Comparison of ENCODE assay signal across 18 mouse cellular contexts in genomic region chr3:115495692-115496091, GRCm38 (mm10).
DNase-seq lines count a peak whose midpoint lies in the region; ATAC-seq and TF ChIP-seq lines count a peak whose summit lies in the region.
"Had no signal": no experiment of that assay in that cellular context is flagged by ENCODE, and none has a peak within 500 bp of the region (broad histone marks: within the 10 kb centered on the region; RNA-seq: fewer than 3 reads in every experiment).

No protein-coding gene starts in this region.

- TF ChIP-seq CTCF in forebrain, postnatal 0 days (IDR thresholded peaks at IDR 0.05; ENCODE audit: low read depth), result no peak

- H3K9me3 ChIP-seq in forebrain, embryonic 14.5 days (replicated peaks; ENCODE audit: control insufficient read depth, low read length), result no peaks in the 10 kb centered on the region
- no peaks in the 10 kb centered on the region for H3K9me3 ChIP-seq in forebrain, embryonic 12.5 days
- no peaks in the 10 kb centered on the region for H3K9me3 ChIP-seq in forebrain, embryonic 16.5 days (ENCODE audit: control insufficient read depth, low read length)
- no peaks in the 10 kb centered on the region for H3K9me3 ChIP-seq in forebrain, postnatal 0 days (ENCODE audit: low read length)
- H3K9me3 ChIP-seq: embryonic facial prominence, embryonic 10.5 days; embryonic facial prominence, embryonic 12.5 days had no signal

- no peak overlapping the region for H3K4me2 ChIP-seq in forebrain, embryonic 14.5 days (ENCODE audit: low read length)
- no peak overlapping the region for H3K4me2 ChIP-seq in forebrain, embryonic 12.5 days
- H3K4me2 ChIP-seq in forebrain, embryonic 16.5 days (ENCODE audit: low read length), result no peak overlapping the region
- no peak overlapping the region for H3K4me2 ChIP-seq in forebrain, postnatal 0 days (ENCODE audit: low read depth)
- H3K4me2 ChIP-seq: embryonic facial prominence, embryonic 12.5 days had no signal

- no peaks in the 10 kb centered on the region for H3K36me3 ChIP-seq in forebrain, embryonic 14.5 days (ENCODE audit: control insufficient read depth, insufficient read depth, low read length)
- no peaks in the 10 kb centered on the region for H3K36me3 ChIP-seq in forebrain, embryonic 12.5 days (replicated peaks)
- no peaks in the 10 kb centered on the region for H3K36me3 ChIP-seq in forebrain, embryonic 16.5 days (ENCODE audit: control insufficient read depth, insufficient read depth)
- H3K36me3 ChIP-seq in forebrain, postnatal 0 days (ENCODE audit: insufficient read depth), result no peaks in the 10 kb centered on the region
- H3K36me3 ChIP-seq: embryonic facial prominence, embryonic 10.5 days; embryonic facial prominence, embryonic 12.5 days had no signal

- H3K9ac ChIP-seq in forebrain, embryonic 14.5 days (ENCODE audit: low read length), result no peak overlapping the region
- no peak overlapping the region for H3K9ac ChIP-seq in forebrain, embryonic 12.5 days
- H3K9ac ChIP-seq in forebrain, embryonic 16.5 days (replicated peaks; ENCODE audit: low read depth, low read length), result no peak overlapping the region
- H3K9ac ChIP-seq in forebrain, postnatal 0 days, result no peak overlapping the region
- H3K9ac ChIP-seq: embryonic facial prominence, embryonic 12.5 days had no signal

- peak; percentile 60; the same call in 1 of the 2 replicates for ATAC-seq in forebrain, embryonic 14.5 days
- no peak for ATAC-seq in forebrain, embryonic 12.5 days (ENCODE audit: low FRiP score)
- peak; percentile 59 for ATAC-seq in forebrain, embryonic 16.5 days
- ATAC-seq in forebrain, postnatal 0 days, result 0 out of 2 replicates have a peak, but pooled peaks have one; percentile 23

- DNase-seq in forebrain, embryonic 14.5 days (ENCODE audit: low spot score), result no peak
- no peak for DNase-seq in forebrain, postnatal 0 days
- no peak for DNase-seq in embryo, embryonic 9.5 days (ENCODE audit: extremely low spot score)
- DNase-seq: adrenal gland, adult 2 months; adrenal gland, postnatal 10 days; adrenal gland, postnatal 25 days; cerebellum, adult 11 months; cerebellum, adult 18-20 months; cerebellum, adult 8-10 months; cerebellum, adult 9-11 months; cerebellum, postnatal 14 days; cerebellum, postnatal 36 days; embryo, embryonic 11 days; gastrocnemius, adult 2 months had no signal

- no peaks in the 10 kb centered on the region for H3K27me3 ChIP-seq in forebrain, embryonic 14.5 days (replicated peaks; ENCODE audit: control insufficient read depth, insufficient read depth, low read length)
- no peaks in the 10 kb centered on the region for H3K27me3 ChIP-seq in forebrain, embryonic 12.5 days
- H3K27me3 ChIP-seq in forebrain, embryonic 16.5 days (replicated peaks; ENCODE audit: control insufficient read depth, insufficient read depth, low read length), result no peaks in the 10 kb centered on the region
- H3K27me3 ChIP-seq in forebrain, postnatal 0 days (ENCODE audit: insufficient read depth, low read length), result no peaks in the 10 kb centered on the region
- H3K27me3 ChIP-seq: embryonic facial prominence, embryonic 12.5 days had no signal

- H3K4me3 ChIP-seq in forebrain, embryonic 14.5 days (ENCODE audit: low read depth, low read length), result no peak overlapping the region
- H3K4me3 ChIP-seq in forebrain, embryonic 12.5 days (replicated peaks), result no peak overlapping the region
- no peak overlapping the region for H3K4me3 ChIP-seq in forebrain, embryonic 16.5 days (replicated peaks; ENCODE audit: low read length)
- H3K4me3 ChIP-seq in forebrain, postnatal 0 days (ENCODE audit: low read depth, low read length), result no peak overlapping the region
- H3K4me3 ChIP-seq: embryonic facial prominence, embryonic 10.5 days; embryonic facial prominence, embryonic 12.5 days; gastrocnemius, adult 2 months had no signal

- H3K4me1 ChIP-seq in forebrain, embryonic 14.5 days (ENCODE audit: control insufficient read depth, insufficient read depth, low read length), result no peaks in the 10 kb centered on the region
- H3K4me1 ChIP-seq in forebrain, embryonic 12.5 days, result no peaks in the 10 kb centered on the region
- no peaks in the 10 kb centered on the region for H3K4me1 ChIP-seq in forebrain, embryonic 16.5 days (replicated peaks; ENCODE audit: control insufficient read depth, insufficient read depth, low read length)
- H3K4me1 ChIP-seq in forebrain, postnatal 0 days (ENCODE audit: insufficient read depth), result no peaks in the 10 kb centered on the region
- H3K4me1 ChIP-seq: embryonic facial prominence, embryonic 12.5 days had no signal

- no peak overlapping the region for H3K27ac ChIP-seq in forebrain, embryonic 14.5 days (ENCODE audit: low read depth, low read length)
- H3K27ac ChIP-seq in forebrain, embryonic 12.5 days, result no peak overlapping the region
- H3K27ac ChIP-seq in forebrain, embryonic 16.5 days (ENCODE audit: low read length), result no peak overlapping the region
- no peak overlapping the region for H3K27ac ChIP-seq in forebrain, postnatal 0 days (ENCODE audit: low read depth, low read length)
- H3K27ac ChIP-seq: embryonic facial prominence, embryonic 10.5 days; embryonic facial prominence, embryonic 12.5 days; gastrocnemius, adult 2 months had no signal
